Mouse (Mus musculus) lung, embryonic 16.5 days (tissue): ENCODE measurements around the gene Trp53rka. TPM values are rescaled to one million over a fixed set of nuclear protein-coding genes. Genes with fewer than 3 reads are reported as not detected.

ENCODE experiments used
- ATAC-seq: fragments of 200-750 bp; cut with Nextera tagmentation; 2 replicates; pipeline ENCODE4 v1.8.0; 2017; ENCODE audit warnings: low read depth, mild to moderate bottlenecking, moderate library complexity
- H3K27ac ChIP-seq: fragments of 300-500 bp; sonication (generic); 2 replicates; pipeline ENCODE4 v1.5.1; 2014; ENCODE audit warnings: mild to moderate bottlenecking, control low read depth, low read length
- H3K27me3 ChIP-seq: fragments of 300-500 bp; sonication (generic); 2 replicates; pipeline ENCODE4 v1.6.1; 2014; ENCODE audit warnings: low read depth, low read length, mixed read lengths; ENCODE audit not compliant: control insufficient read depth, insufficient read depth
- H3K36me3 ChIP-seq: fragments of 300-500 bp; sonication (generic); 2 replicates; pipeline ENCODE4 v1.6.1; 2014; ENCODE audit warnings: low read length; ENCODE audit not compliant: control insufficient read depth, insufficient read depth
- H3K4me1 ChIP-seq: fragments of 300-500 bp; sonication (generic); replicated peaks from 2 replicates; pipeline ENCODE4 v1.6.1; 2014; ENCODE audit warnings: low read length, mixed read lengths; ENCODE audit not compliant: control insufficient read depth, insufficient read depth
- H3K4me2 ChIP-seq: fragments of 300-500 bp; sonication (generic); 2 replicates; pipeline ENCODE4 v1.6.1; 2014; ENCODE audit warnings: low read depth, low read length, control low read depth
- H3K4me3 ChIP-seq: fragments of 300-500 bp; sonication (generic); 2 replicates; pipeline ENCODE4 v1.5.1; 2014; ENCODE audit warnings: mild to moderate bottlenecking, low read length, control low read depth
- H3K9ac ChIP-seq: fragments of 300-500 bp; sonication (generic); 2 replicates; pipeline ENCODE4 v1.6.1; 2014; ENCODE audit warnings: low read length, control low read depth
- H3K9me3 ChIP-seq: fragments of 300-500 bp; sonication (generic); 2 replicates; pipeline ENCODE4 v1.6.1; 2016; ENCODE audit warnings: low read length; ENCODE audit not compliant: control insufficient read depth
- WGBS: fragments of 180-500 bp; shearing (Covaris S2); extraction: QIAGEN DNeasy Blood & Tissue Kit; methylation state at CpG from one replicate; pipeline ENCODE4 v1.1.7; 2014; 5-methylcytosine and 5-hydroxymethylcytosine counted together
- polyA plus RNA-seq: library from polyadenylated mRNA; unstranded; fragments of >200 nt; fragmentation: Nextera tagmentation; extraction: Ambion mirVana; gene quantifications from 2 replicates; pipeline ENCODE4 v1.2.1, GENCODE M21; 2015

The Trp53rka gene
- polyA plus RNA-seq, 1 experiment from 2014 or later: 29.4 TPM

DNA sequence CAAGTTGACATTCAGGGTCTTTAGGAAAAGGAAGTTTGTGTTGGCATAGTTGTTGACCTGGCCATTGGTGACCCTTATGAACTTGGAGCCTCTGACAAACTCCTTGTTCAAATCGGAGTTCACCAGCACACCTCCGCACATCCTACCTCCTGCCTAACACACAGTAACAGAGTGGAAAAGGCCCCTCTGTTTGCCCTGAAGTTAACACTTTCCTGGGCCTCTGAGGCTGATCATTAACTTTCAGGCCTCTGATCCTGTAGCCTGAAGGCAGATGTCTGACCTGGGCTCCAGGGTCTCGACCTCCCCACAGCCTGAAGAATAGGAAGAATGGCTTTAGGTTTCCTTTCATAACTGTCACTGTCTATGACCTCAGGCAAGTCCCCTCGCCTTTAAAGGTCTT lies 51.5 kb downstream of the Trp53rka start:
- no peak overlapping the region for H3K27ac ChIP-seq
- H3K9me3 ChIP-seq: no peaks in the 10 kb centered on the region
- H3K4me2 ChIP-seq: no peak overlapping the region
- no peak for ATAC-seq
- no peak overlapping the region for H3K4me3 ChIP-seq
- no peaks in the 10 kb centered on the region for H3K27me3 ChIP-seq
- no peaks in the 10 kb centered on the region for H3K4me1 ChIP-seq
- WGBS: 46% methylated on average over 4 of the region's 4 CpGs
- no peak overlapping the region for H3K9ac ChIP-seq
- H3K36me3 ChIP-seq: no peaks in the 10 kb centered on the region

Other genes starting within 250 kb of the Trp53rka start
- gene Slc35c2, start 205.5 kb downstream of the Trp53rka start, polyA plus RNA-seq: 47.9 and 48.0 TPM in 2 replicates
- gene Elmo2, start 166.8 kb downstream of the Trp53rka start, polyA plus RNA-seq: 76.6 and 82.8 TPM in 2 replicates
- gene Zfp663, start 124.6 kb downstream of the Trp53rka start, polyA plus RNA-seq: 1.1 and 1.9 TPM in 2 replicates
- gene Zfp334, start 105.1 kb downstream of the Trp53rka start, polyA plus RNA-seq: 5.9 and 6.6 TPM in 2 replicates
- gene Ocstamp, start 92.9 kb downstream of the Trp53rka start, polyA plus RNA-seq: 0.18 TPM in 1 of 2 replicates, not detected in the other
- 0.57 and 0.80 TPM in 2 replicates for gene Slc13a3, start 20.1 kb downstream of the Trp53rka start, polyA plus RNA-seq
- 12.7 and 13.1 TPM in 2 replicates for gene Slc2a10, start 10.5 kb upstream of the Trp53rka start, polyA plus RNA-seq
- 6.0 and 6.9 TPM in 2 replicates for gene Eya2, start 101.7 kb upstream of the Trp53rka start, polyA plus RNA-seq